Mouse (Mus musculus): ENCODE results near the gene Grem1. TPM values are rescaled to one million over a fixed set of nuclear protein-coding genes. Genes with fewer than 3 reads are reported as not detected.

The Grem1 gene
- total and polyA plus RNA-seq, 2 experiments from 2014 or later: not detected

GRCm38 (mm10) chr2:113800846-113801245, 42.4 kb upstream of the Grem1 start:
- no peak for ATAC-seq (ENCODE audit: insufficient read depth, low read depth)
- H3K27me3 ChIP-seq (ENCODE audit: control insufficient read depth, insufficient read depth, low read length): no peaks in the 10 kb centered on the region

DNA sequence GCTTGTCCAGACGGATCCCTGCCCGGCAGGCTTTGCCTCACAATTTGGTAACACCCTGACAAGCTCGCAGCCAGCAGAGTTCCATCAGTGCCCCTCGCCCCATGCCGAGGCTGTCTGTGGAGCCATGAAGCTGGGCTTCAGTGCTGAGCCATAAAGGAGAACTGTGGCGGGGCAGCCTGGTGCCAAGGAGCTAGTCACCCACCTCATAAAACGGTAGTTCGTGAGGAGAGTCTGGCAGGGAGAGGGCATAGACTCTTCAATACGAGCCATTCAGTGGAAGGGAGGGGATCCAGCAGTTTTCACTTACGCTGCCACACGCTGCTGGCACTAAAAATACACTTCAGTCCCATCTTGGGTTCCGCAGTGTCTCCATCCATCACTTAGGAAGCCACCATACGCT, 40.2 kb upstream of the Grem1 start:
- H3K4me2 ChIP-seq (ENCODE audit: low read depth, low read length): no peak overlapping the region
- H3K27me3 ChIP-seq (ENCODE audit: control insufficient read depth, insufficient read depth, low read length): no peaks in the 10 kb centered on the region
- H3K36me3 ChIP-seq (replicated peaks; ENCODE audit: control insufficient read depth, insufficient read depth, low read length): no peaks in the 10 kb centered on the region
- no peak for TF ChIP-seq CTCF (IDR thresholded peaks at IDR 0.05; ENCODE audit: low read depth)
- TF ChIP-seq EP300 (IDR thresholded peaks at IDR 0.05; ENCODE audit: low read depth): no peak
- no peak overlapping the region for H3K4me3 ChIP-seq (ENCODE audit: low read depth, low read length)
- H3K9me3 ChIP-seq (replicated peaks; ENCODE audit: control insufficient read depth, low read length): no peaks in the 10 kb centered on the region
- H3K4me1 ChIP-seq (ENCODE audit: control insufficient read depth, insufficient read depth): no peaks in the 10 kb centered on the region
- H3K9ac ChIP-seq (replicated peaks; ENCODE audit: low read depth, low read length): no peak overlapping the region
- DNase-seq (ENCODE audit: low spot score): no peak
- H3K27ac ChIP-seq (ENCODE audit: low read depth): no peak overlapping the region
- no peak for ATAC-seq (ENCODE audit: insufficient read depth, low read depth)
- 63% methylated on average over 13 of the region's 13 CpGs for WGBS

More at GRCm38 (mm10) chr2:113800846-113801245, 42.4 kb upstream of the Grem1 start:
- no peak overlapping the region for H3K4me3 ChIP-seq (ENCODE audit: low read depth, low read length)
- H3K4me1 ChIP-seq (ENCODE audit: control insufficient read depth, insufficient read depth): no peaks in the 10 kb centered on the region
- 68% methylated on average over 5 of the region's 5 CpGs for WGBS
- no peak for DNase-seq (ENCODE audit: low spot score)
- no peaks in the 10 kb centered on the region for H3K36me3 ChIP-seq (replicated peaks; ENCODE audit: control insufficient read depth, insufficient read depth, low read length)
- TF ChIP-seq CTCF (IDR thresholded peaks at IDR 0.05; ENCODE audit: low read depth): no peak
- H3K9me3 ChIP-seq (replicated peaks; ENCODE audit: control insufficient read depth, low read length): no peaks in the 10 kb centered on the region
- no peak overlapping the region for H3K9ac ChIP-seq (replicated peaks; ENCODE audit: low read depth, low read length)
- no peak overlapping the region for H3K4me2 ChIP-seq (ENCODE audit: low read depth, low read length)
- no peak overlapping the region for H3K27ac ChIP-seq (ENCODE audit: low read depth)

DNA sequence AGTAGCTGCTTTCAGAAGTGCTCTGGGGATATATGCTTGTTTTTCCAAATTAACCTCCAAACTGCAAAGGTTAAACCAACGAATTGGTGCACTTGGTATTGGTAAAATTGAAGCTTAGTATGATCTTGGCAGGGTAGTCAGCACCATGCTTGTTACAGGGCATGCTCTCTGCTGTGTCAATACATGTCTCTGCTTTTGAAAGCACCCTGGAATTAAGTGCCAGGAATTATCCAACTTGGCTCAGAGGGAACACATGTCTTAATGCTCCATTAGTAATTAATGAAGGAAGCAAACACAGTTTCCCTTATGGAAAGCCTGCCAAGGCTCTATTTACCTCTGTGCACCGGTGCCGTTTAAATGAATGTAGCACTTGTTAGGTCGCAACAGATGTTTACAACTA, 36.7 kb upstream of the Grem1 start:
- Histone ChIP-seq H3K27ac (ENCODE audit: low read depth) (no peak overlapping the region), H3K9ac (replicated peaks; ENCODE audit: low read depth, low read length) (no peak overlapping the region), H3K4me3 (ENCODE audit: low read depth, low read length) (no peak overlapping the region), H3K4me2 (ENCODE audit: low read depth, low read length) (no peak overlapping the region), H3K4me1 (ENCODE audit: control insufficient read depth, insufficient read depth) (no peaks in the 10 kb centered on the region), H3K36me3 (replicated peaks; ENCODE audit: control insufficient read depth, insufficient read depth, low read length) (no peaks in the 10 kb centered on the region), H3K27me3 (ENCODE audit: control insufficient read depth, insufficient read depth, low read length) (no peaks in the 10 kb centered on the region), H3K9me3 (replicated peaks; ENCODE audit: control insufficient read depth, low read length) (no peaks in the 10 kb centered on the region)
- no peak for ATAC-seq (ENCODE audit: insufficient read depth, low read depth)
- 80% methylated on average over 4 of the region's 4 CpGs for WGBS
- TF ChIP-seq CTCF (IDR thresholded peaks at IDR 0.05; ENCODE audit: low read depth) (no peak), EP300 (IDR thresholded peaks at IDR 0.05; ENCODE audit: low read depth) (no peak)
- DNase-seq (ENCODE audit: low spot score): no peak

DNA sequence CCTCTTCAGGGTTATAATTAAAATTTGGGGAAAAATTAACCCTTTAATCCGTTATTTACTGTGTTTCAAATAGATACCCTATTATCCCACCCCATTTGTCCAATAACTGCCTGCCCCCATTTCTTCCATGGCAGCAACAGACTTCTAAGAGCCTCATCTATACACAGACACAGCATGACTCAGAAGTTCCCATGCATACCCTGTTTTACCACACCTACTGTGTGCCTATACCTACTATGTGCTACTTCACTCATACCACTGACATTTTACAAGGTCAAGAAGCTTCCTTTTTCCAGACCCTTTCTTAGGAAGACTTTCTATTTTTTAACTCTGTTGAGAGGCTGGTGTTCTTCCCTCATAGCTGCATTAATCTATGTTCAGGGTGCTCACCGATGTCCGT, 35.1 kb upstream of the Grem1 start:
- no peak for ATAC-seq (ENCODE audit: insufficient read depth, low read depth)
- TF ChIP-seq CTCF (IDR thresholded peaks at IDR 0.05; ENCODE audit: low read depth): no peak
- no peak for TF ChIP-seq EP300 (IDR thresholded peaks at IDR 0.05; ENCODE audit: low read depth)
- no peak overlapping the region for H3K9ac ChIP-seq (replicated peaks; ENCODE audit: low read depth, low read length)
- DNase-seq (ENCODE audit: low spot score): no peak
- no peaks in the 10 kb centered on the region for H3K36me3 ChIP-seq (replicated peaks; ENCODE audit: control insufficient read depth, insufficient read depth, low read length)
- 76% methylated on average over 3 of the region's 3 CpGs for WGBS
- H3K27ac ChIP-seq (ENCODE audit: low read depth): no peak overlapping the region
- H3K27me3 ChIP-seq (ENCODE audit: control insufficient read depth, insufficient read depth, low read length): no peaks in the 10 kb centered on the region
- H3K4me3 ChIP-seq (ENCODE audit: low read depth, low read length): no peak overlapping the region
- no peak overlapping the region for H3K4me2 ChIP-seq (ENCODE audit: low read depth, low read length)
- H3K9me3 ChIP-seq (replicated peaks; ENCODE audit: control insufficient read depth, low read length): no peaks in the 10 kb centered on the region
- H3K4me1 ChIP-seq (ENCODE audit: control insufficient read depth, insufficient read depth): no peaks in the 10 kb centered on the region

GRCm38 (mm10) chr2:113788821-113789387, 30.5 kb upstream of the Grem1 start:
- no peak overlapping the region for H3K4me3 ChIP-seq (ENCODE audit: low read depth, low read length)
- no peaks in the 10 kb centered on the region for H3K4me1 ChIP-seq (ENCODE audit: control insufficient read depth, insufficient read depth)
- H3K36me3 ChIP-seq (replicated peaks; ENCODE audit: control insufficient read depth, insufficient read depth, low read length): no peaks in the 10 kb centered on the region
- H3K9ac ChIP-seq (replicated peaks; ENCODE audit: low read depth, low read length): no peak overlapping the region
- H3K4me2 ChIP-seq (ENCODE audit: low read depth, low read length): no peak overlapping the region
- 80% methylated on average over 4 of the region's 4 CpGs for whole genome bisulfite sequencing
- H3K9me3 ChIP-seq (replicated peaks; ENCODE audit: control insufficient read depth, low read length): no peaks in the 10 kb centered on the region
- no peaks in the 10 kb centered on the region for H3K27me3 ChIP-seq (ENCODE audit: control insufficient read depth, insufficient read depth, low read length)
- DNase-seq (ENCODE audit: low spot score): no peak
- no peak for ATAC-seq (ENCODE audit: insufficient read depth, low read depth)
- TF ChIP-seq CTCF (IDR thresholded peaks at IDR 0.05; ENCODE audit: low read depth) (no peak), EP300 (IDR thresholded peaks at IDR 0.05; ENCODE audit: low read depth) (no peak)
- H3K27ac ChIP-seq (ENCODE audit: low read depth): no peak overlapping the region

DNA sequence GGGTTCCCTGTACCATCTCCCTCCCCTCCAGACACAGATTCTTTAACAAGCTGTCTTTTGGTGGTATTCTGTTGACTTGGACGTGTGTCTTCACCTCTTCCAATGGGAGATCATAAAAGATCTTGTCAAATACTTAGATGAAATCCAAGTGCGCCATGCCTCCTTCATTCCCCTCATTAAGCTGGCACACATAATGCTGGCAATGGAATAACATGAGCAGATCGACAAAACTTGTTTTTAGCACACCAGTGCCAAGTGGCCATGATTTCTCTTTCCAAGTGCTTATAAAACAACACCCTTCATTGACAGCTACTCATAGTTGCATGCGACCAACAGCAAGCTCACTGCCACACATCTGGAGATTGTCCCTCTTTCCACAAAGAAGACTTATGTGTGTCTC, 29.4 kb upstream of the Grem1 start:
- Histone ChIP-seq H3K9ac (replicated peaks; ENCODE audit: low read depth, low read length) (no peak overlapping the region), H3K4me2 (ENCODE audit: low read depth, low read length) (no peak overlapping the region), H3K9me3 (replicated peaks; ENCODE audit: control insufficient read depth, low read length) (no peaks in the 10 kb centered on the region), H3K4me1 (ENCODE audit: control insufficient read depth, insufficient read depth) (no peaks in the 10 kb centered on the region), H3K27me3 (ENCODE audit: control insufficient read depth, insufficient read depth, low read length) (no peaks in the 10 kb centered on the region), H3K36me3 (replicated peaks; ENCODE audit: control insufficient read depth, insufficient read depth, low read length) (no peaks in the 10 kb centered on the region), H3K27ac (ENCODE audit: low read depth) (no peak overlapping the region), H3K4me3 (ENCODE audit: low read depth, low read length) (no peak overlapping the region)
- DNase-seq (ENCODE audit: low spot score) (no peak), ATAC-seq (ENCODE audit: insufficient read depth, low read depth) (no peak)
- no peak for TF ChIP-seq CTCF (IDR thresholded peaks at IDR 0.05; ENCODE audit: low read depth)
- WGBS: 70% methylated on average over 4 of the region's 4 CpGs

All from heart, postnatal 0 days (tissue).